Mouse (Mus musculus) embryonic facial prominence, embryonic 14.5 days (tissue): ENCODE measurements at regions not wholly inside any gene's neighbourhood (a gene's known extent, or its start where the extent isn't known, plus 50 kb on each side); places are given as distances from the start of the nearest gene placed in this dataset.

Experiments
- ATAC-seq: fragments of 200-750 bp; cut with Nextera tagmentation; 2 replicates; pipeline ENCODE4 v1.8.0; 2017; ENCODE audit warnings: low read depth, moderate number of reproducible peaks, moderate TSS enrichment
- DNase-seq: peaks from one replicate; pipeline ENCODE4 v3.0.0-alpha.2; 2015; ENCODE audit warnings: low spot score
- H3K27ac ChIP-seq: fragments of 300-500 bp; sonication (generic); replicated peaks from 2 replicates; pipeline ENCODE4 v1.5.1; 2014; ENCODE audit warnings: low read depth, mild to moderate bottlenecking, low read length, moderate library complexity
- H3K27me3 ChIP-seq: fragments of 300-500 bp; sonication (generic); replicated peaks from 2 replicates; pipeline ENCODE4 v1.6.1; 2014; ENCODE audit warnings: low read length; ENCODE audit not compliant: control insufficient read depth, insufficient read depth
- H3K36me3 ChIP-seq: fragments of 300-500 bp; sonication (generic); 2 replicates; pipeline ENCODE4 v1.6.1; 2014; ENCODE audit warnings: low read length, mixed read lengths; ENCODE audit not compliant: control insufficient read depth, insufficient read depth
- H3K4me1 ChIP-seq: fragments of 300-500 bp; sonication (generic); 2 replicates; pipeline ENCODE4 v1.6.1; 2014; ENCODE audit warnings: antibody characterized with exemption, low read length; ENCODE audit not compliant: control insufficient read depth, insufficient read depth
- H3K4me2 ChIP-seq: fragments of 300-500 bp; sonication (generic); 2 replicates; pipeline ENCODE4 v1.6.1; 2014; ENCODE audit warnings: low read depth, mild to moderate bottlenecking, low read length, moderate library complexity, mixed read lengths
- H3K4me3 ChIP-seq: fragments of 300-500 bp; sonication (generic); 2 replicates; pipeline ENCODE4 v1.5.1; 2014; ENCODE audit warnings: low read depth, mild to moderate bottlenecking, low read length
- H3K9ac ChIP-seq: fragments of 300-500 bp; sonication (generic); 2 replicates; pipeline ENCODE4 v1.6.1; 2014; ENCODE audit warnings: low read depth, mild to moderate bottlenecking, low read length, moderate library complexity, mixed read lengths
- H3K9me3 ChIP-seq: fragments of 300-500 bp; sonication (generic); 2 replicates; pipeline ENCODE4 v1.6.1; 2016; ENCODE audit warnings: low read length; ENCODE audit not compliant: control insufficient read depth
- WGBS: fragments of 180-500 bp; shearing (Covaris S2); extraction: QIAGEN DNeasy Blood & Tissue Kit; methylation state at CpG from one replicate; pipeline ENCODE4 v1.1.7; 2014; 5-methylcytosine and 5-hydroxymethylcytosine counted together

GRCm38 (mm10) chr14:105583497-105583896 is 313.1 kb downstream of the Spry2 start:
- Histone ChIP-seq H3K9ac (no peak overlapping the region), H3K4me2 (no peak overlapping the region), H3K4me3 (no peak overlapping the region), H3K27ac (no peak overlapping the region), H3K36me3 (no peaks in the 10 kb centered on the region), H3K27me3 (no peaks in the 10 kb centered on the region), H3K9me3 (no peaks in the 10 kb centered on the region), H3K4me1 (peaks cover 7% of the 10 kb centered on the region; the same call in 1 of the 2 replicates)
- DNase-seq = peak; percentile 52
- 69% methylated on average over 2 of the region's 2 CpGs for WGBS
- ATAC-seq = no peak; the same call in 1 of the 2 replicates

- 23% methylated on average over 4 of the region's 4 CpGs for WGBS
Observed at GRCm38 (mm10) chr14:105576266-105576665, 317.9 kb downstream of the Ndfip2 start.

GRCm38 (mm10) chr14:105572036-105572891 is 313.9 kb downstream of the Ndfip2 start:
- Histone ChIP-seq H3K4me3 (no peak overlapping the region), H3K9ac (no peak overlapping the region), H3K36me3 (no peaks in the 10 kb centered on the region), H3K9me3 (no peaks in the 10 kb centered on the region), H3K27ac (no peak overlapping the region), H3K4me1 (peaks cover 11% of the 10 kb centered on the region), H3K4me2 (peak overlapping the region; percentile 26; the same call in 1 of the 2 replicates), H3K27me3 (no peaks in the 10 kb centered on the region)
- 30% methylated on average over 18 of the region's 18 CpGs for WGBS
- ATAC-seq (peak; percentile 82), DNase-seq (peak; percentile 75)

More at GRCm38 (mm10) chr14:105576266-105576665, 317.9 kb downstream of the Ndfip2 start:
- H3K27ac ChIP-seq = no peak overlapping the region
- no peak overlapping the region for H3K4me3 ChIP-seq
- H3K4me1 ChIP-seq = peaks cover 11% of the 10 kb centered on the region
- no peak overlapping the region for H3K9ac ChIP-seq
- DNase-seq = no peak
- H3K36me3 ChIP-seq = no peaks in the 10 kb centered on the region
- no peak overlapping the region for H3K4me2 ChIP-seq
- no peaks in the 10 kb centered on the region for H3K27me3 ChIP-seq
- ATAC-seq = no peak
- H3K9me3 ChIP-seq = no peaks in the 10 kb centered on the region

- Histone ChIP-seq H3K4me3 (no peak overlapping the region), H3K4me1 (peaks cover 11% of the 10 kb centered on the region; the same call in 1 of the 2 replicates), H3K9ac (no peak overlapping the region), H3K27me3 (no peaks in the 10 kb centered on the region), H3K36me3 (no peaks in the 10 kb centered on the region), H3K9me3 (no peaks in the 10 kb centered on the region), H3K4me2 (no peak overlapping the region), H3K27ac (no peak overlapping the region)
- 59% methylated on average over 6 of the region's 6 CpGs for WGBS
- ATAC-seq (0 out of 2 replicates have a peak, but pooled peaks have one; percentile 17), DNase-seq (peak; percentile 79)
Observed at GRCm38 (mm10) chr14:105570156-105570555, 311.8 kb downstream of the Ndfip2 start.

- DNase-seq = peak; percentile 60
- Histone ChIP-seq H3K4me3 (no peak overlapping the region), H3K27me3 (no peaks in the 10 kb centered on the region), H3K27ac (no peak overlapping the region), H3K4me2 (no peak overlapping the region), H3K36me3 (no peaks in the 10 kb centered on the region), H3K9me3 (no peaks in the 10 kb centered on the region), H3K4me1 (no peaks in the 10 kb centered on the region), H3K9ac (no peak overlapping the region)
- 68% methylated on average over 16 of the region's 16 CpGs for WGBS
- no peak for ATAC-seq
Observed at GRCm38 (mm10) chr14:105565827-105566226, 307.5 kb downstream of the Ndfip2 start.

GRCm38 (mm10) chr14:105562843-105563242 is 304.5 kb downstream of the Ndfip2 start:
- Histone ChIP-seq H3K4me1 (no peaks in the 10 kb centered on the region), H3K4me2 (no peak overlapping the region), H3K27ac (no peak overlapping the region), H3K9me3 (no peaks in the 10 kb centered on the region), H3K36me3 (no peaks in the 10 kb centered on the region), H3K4me3 (no peak overlapping the region), H3K27me3 (no peaks in the 10 kb centered on the region), H3K9ac (no peak overlapping the region)
- ATAC-seq (no peak), DNase-seq (no peak)
- 72% methylated on average over 2 of the region's 2 CpGs for WGBS

GRCm38 (mm10) chr14:105556813-105557212 is 298.4 kb downstream of the Ndfip2 start:
- Histone ChIP-seq H3K4me2 (no peak overlapping the region), H3K36me3 (no peaks in the 10 kb centered on the region), H3K27me3 (no peaks in the 10 kb centered on the region), H3K4me1 (no peaks in the 10 kb centered on the region), H3K27ac (no peak overlapping the region), H3K9ac (no peak overlapping the region), H3K9me3 (no peaks in the 10 kb centered on the region), H3K4me3 (no peak overlapping the region)
- DNase-seq = no peak
- ATAC-seq = no peak
- 78% methylated on average over 3 of the region's 3 CpGs for WGBS

GRCm38 (mm10) chr14:105544066-105544465 is 285.7 kb downstream of the Ndfip2 start:
- Histone ChIP-seq H3K9ac (no peak overlapping the region), H3K4me1 (peaks cover 12% of the 10 kb centered on the region; the same call in 1 of the 2 replicates), H3K4me3 (no peak overlapping the region), H3K36me3 (no peaks in the 10 kb centered on the region), H3K27me3 (no peaks in the 10 kb centered on the region), H3K4me2 (no peak overlapping the region), H3K27ac (no peak overlapping the region), H3K9me3 (no peaks in the 10 kb centered on the region)
- 90% methylated on average over 3 of the region's 3 CpGs for WGBS
- no peak for ATAC-seq
- DNase-seq = no peak
